Mouse (Mus musculus): Measurements from ENCODE around the gene Six3. TPM values are rescaled to one million over a fixed set of nuclear protein-coding genes. Genes with fewer than 3 reads are reported as not detected.

Gene Six3
- total and polyA plus RNA-seq, 3 experiments = not detected

DNA sequence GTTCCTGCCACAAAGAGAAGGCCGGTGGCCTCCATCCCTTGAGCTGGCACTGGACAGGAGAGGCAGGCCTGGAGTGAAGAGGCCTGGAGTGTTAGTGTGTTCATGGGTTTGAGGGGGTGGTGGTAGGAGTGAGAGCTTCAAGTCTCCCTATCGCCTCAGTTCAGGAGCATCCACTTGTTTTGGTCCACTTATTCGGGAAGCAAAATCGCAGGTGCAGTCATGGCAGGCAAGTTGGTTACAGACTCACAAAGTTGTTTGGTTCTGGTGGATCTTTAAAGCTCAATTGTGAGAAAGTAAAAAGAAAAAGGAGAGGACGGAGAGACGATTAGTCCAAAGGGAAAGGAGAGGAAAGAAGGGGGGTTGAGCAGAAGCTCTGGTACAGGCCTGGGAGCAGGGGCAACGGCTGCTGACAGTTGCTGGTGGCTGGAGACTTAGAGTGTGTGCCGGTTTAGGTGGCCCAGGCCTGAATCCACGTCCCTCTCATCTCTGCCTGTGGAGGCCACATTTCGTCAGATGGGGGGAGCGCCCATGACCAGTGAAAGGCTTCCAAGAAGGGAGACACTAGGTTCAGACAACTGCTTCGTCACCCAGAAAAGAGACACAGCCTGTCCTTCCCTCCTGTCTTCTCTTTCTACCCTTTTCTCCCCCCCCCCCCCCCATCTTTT, 9.2 kb downstream of the Six3 start:
- Histone ChIP-seq H3K4me3 (ENCODE audit: control insufficient read depth in 1 of 2, insufficient read depth in 1 of 2, low read depth in 2 of 2, low read length in 2 of 2) (no peak overlapping the region), H3K9ac (ENCODE audit: control insufficient read depth, low read depth, low read length, poor library complexity, severe bottlenecking) (no peak overlapping the region), H3K79me2 (ENCODE audit: control insufficient read depth, insufficient read depth, low read length, poor library complexity) (no peaks in the 10 kb centered on the region), H3K27me3 (ENCODE audit: control insufficient read depth in 1 of 2, insufficient read depth in 2 of 2, low read length in 2 of 2) (no peaks in the 10 kb centered on the region; a peak in 1 of 4 replicates), H3K36me3 (ENCODE audit: control insufficient read depth in 1 of 2, insufficient read depth in 2 of 2, low read length in 2 of 2) (no peaks in the 10 kb centered on the region), H3K9me3 (replicated peaks; ENCODE audit: insufficient read depth, low read length) (no peaks in the 10 kb centered on the region), H3K27ac (ENCODE audit: control insufficient read depth, low read depth, low read length) (no peak overlapping the region), H3K4me1 (ENCODE audit: control insufficient read depth in 1 of 2, insufficient read depth in 2 of 2, low read length in 2 of 2) (no peaks in the 10 kb centered on the region)
- DNase-seq (ENCODE audit: low read depth, low spot score) = no peak
- TF ChIP-seq JUND (IDR thresholded peaks at IDR 0.05; ENCODE audit: low read depth, low read length) (no peak), MYC (IDR thresholded peaks at IDR 0.05; ENCODE audit: low read depth, low read length) (no peak), MAX (IDR thresholded peaks at IDR 0.05; ENCODE audit: low read length) (no peak), UBTF (IDR thresholded peaks at IDR 0.05; ENCODE audit: borderline replicate concordance, insufficient read depth, low read depth, low read length) (no peak), SMC3 (IDR thresholded peaks at IDR 0.05; ENCODE audit: low read depth, low read length) (no peak), MAZ (IDR thresholded peaks at IDR 0.05; ENCODE audit: low read depth, low read length) (no peak), MEF2A (IDR thresholded peaks at IDR 0.05; ENCODE audit: extremely low read depth, insufficient replicate concordance, low read depth, low read length, poor library complexity, severe bottlenecking) (no peak)

DNA sequence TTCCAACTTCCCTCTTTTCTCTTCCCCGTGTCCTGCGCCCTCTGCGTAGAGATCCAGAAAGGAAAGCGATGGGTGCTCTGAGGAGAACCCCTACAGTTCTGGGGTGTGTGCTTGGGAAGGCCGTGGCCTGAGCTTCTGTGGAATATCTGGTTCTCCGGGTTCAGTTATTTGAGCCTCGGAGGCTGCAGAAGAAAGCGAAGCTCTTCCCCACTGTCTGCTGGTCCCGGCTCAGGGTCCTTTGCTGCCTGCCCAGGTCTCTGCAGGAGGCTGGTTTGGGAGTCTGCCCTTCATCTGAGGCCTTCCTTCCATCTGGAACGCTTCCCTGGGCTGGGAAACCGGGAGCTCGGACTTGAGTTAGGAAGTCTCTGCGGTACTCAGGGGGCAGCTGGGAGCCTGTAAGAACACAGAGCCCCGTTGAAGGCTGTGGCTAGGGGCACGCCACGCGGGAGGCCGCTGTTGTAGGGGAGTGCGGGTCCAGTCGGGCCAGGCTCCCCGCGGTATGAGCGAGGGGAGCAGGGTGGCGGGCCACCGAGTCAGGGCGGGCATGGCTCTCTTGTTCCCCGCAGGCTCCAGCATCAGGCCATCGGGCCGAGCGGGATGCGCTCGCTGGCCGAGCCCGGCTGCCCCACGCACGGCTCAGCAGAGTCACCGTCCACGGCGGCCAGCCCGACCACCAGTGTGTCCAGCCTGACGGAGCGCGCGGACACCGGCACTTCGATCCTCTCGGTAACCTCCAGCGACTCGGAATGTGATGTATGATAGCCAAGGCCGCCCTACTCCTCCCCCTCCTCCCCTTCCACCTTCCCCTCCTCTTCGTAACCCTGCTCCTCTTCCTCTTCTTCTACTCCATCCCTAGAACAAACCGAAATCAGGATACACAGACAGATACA, 10.0 kb downstream of the Six3 start:
- peaks cover 0 to 2% of the 10 kb centered on the region in 2 experiments; a peak in 1 of 4 replicates for H3K27me3 ChIP-seq (ENCODE audit: control insufficient read depth in 1 of 2, insufficient read depth in 2 of 2, low read length in 2 of 2)
- TF ChIP-seq NRF1 (IDR thresholded peaks at IDR 0.05; ENCODE audit: insufficient read depth, low read depth, low read length, poor library complexity, severe bottlenecking) (no peak), TAL1 (IDR thresholded peaks at IDR 0.05; ENCODE audit: low read length) (no peak), POLR2AphosphoS5 (IDR thresholded peaks at IDR 0.05; ENCODE audit: borderline replicate concordance, low read depth, low read length) (no peak), HCFC1 (IDR thresholded peaks at IDR 0.05; ENCODE audit: low read depth, low read length) (no peak), CHD2 (IDR thresholded peaks at IDR 0.05; ENCODE audit: low read length) (no peak)
- DNase-seq (ENCODE audit: low read depth, low spot score) = no peak

More for the DNA sequence above, 10.0 kb downstream of the Six3 start:
- no peak overlapping the region for H3K9ac ChIP-seq (ENCODE audit: control insufficient read depth, low read depth, low read length, poor library complexity, severe bottlenecking)
- no peaks in the 10 kb centered on the region for H3K9me3 ChIP-seq (replicated peaks; ENCODE audit: insufficient read depth, low read length)
- no peak overlapping the region for H3K4me3 ChIP-seq (ENCODE audit: control insufficient read depth in 1 of 2, insufficient read depth in 1 of 2, low read depth in 2 of 2, low read length in 2 of 2)
- no peaks in the 10 kb centered on the region for H3K36me3 ChIP-seq (ENCODE audit: control insufficient read depth in 1 of 2, insufficient read depth in 2 of 2, low read length in 2 of 2)
- no peak overlapping the region for H3K27ac ChIP-seq (ENCODE audit: control insufficient read depth, low read depth, low read length)
- no peaks in the 10 kb centered on the region for H3K4me1 ChIP-seq (ENCODE audit: control insufficient read depth in 1 of 2, insufficient read depth in 2 of 2, low read length in 2 of 2)
- H3K79me2 ChIP-seq (ENCODE audit: control insufficient read depth, insufficient read depth, low read length, poor library complexity) = no peaks in the 10 kb centered on the region

Measured in MEL (cell line).